Mouse (Mus musculus): ENCODE results near the gene Fbp2.
A peak's percentile ranks its signal among the peaks of the same experiment; 100 is the strongest.

GRCm38 (mm10) chr13:62856305-62856675 is 1.9 kb downstream of the Fbp2 start:
- no peak for TF ChIP-seq POLR2A (IDR thresholded peaks at IDR 0.05; ENCODE audit: low read depth, low read length)
- peak; percentile 98 for TF ChIP-seq CTCF (IDR thresholded peaks at IDR 0.05; ENCODE audit: borderline replicate concordance, insufficient read depth, low read length)

Data from embryonic fibroblast, embryonic 13.5 days (primary cell).